ENCODE assay signal across 7 mouse cellular contexts in genomic region chr13:60175490-60176135, GRCm38 (mm10). TPM values are rescaled to one million over a fixed set of nuclear protein-coding genes. Genes with fewer than 3 reads are reported as not detected.
DNase-seq lines count a peak whose midpoint lies in the region; ATAC-seq and TF ChIP-seq lines count a peak whose summit lies in the region.

No protein-coding gene starts in this region.

- no peak for ATAC-seq in liver, embryonic 16.5 days (ENCODE audit: low read depth)

- H3K27ac ChIP-seq in spleen, adult 2 months (ENCODE audit: insufficient read depth, low read length): peak overlapping the region; percentile 28; the same call in 1 of the 2 replicates
- peak overlapping the region; percentile 77 for H3K27ac ChIP-seq in brown adipose tissue, adult 24 weeks (replicated peaks; ENCODE audit: low read depth, low read length)
- H3K27ac ChIP-seq in liver, embryonic 16.5 days (ENCODE audit: low read length): no peak overlapping the region
- H3K27ac ChIP-seq in small intestine, adult 2 months (ENCODE audit: insufficient read depth, low read depth, low read length): peak overlapping the region; percentile 56

- no peaks in the 10 kb centered on the region for H3K4me1 ChIP-seq in spleen, adult 2 months (ENCODE audit: control insufficient read depth, insufficient read depth, insufficient read length)
- H3K4me1 ChIP-seq in brown adipose tissue, adult 24 weeks (ENCODE audit: control insufficient read depth, insufficient read depth, insufficient read length, low read length): no peaks in the 10 kb centered on the region
- no peaks in the 10 kb centered on the region; the same call in 1 of the 2 replicates for H3K4me1 ChIP-seq in liver, embryonic 16.5 days (ENCODE audit: control insufficient read depth, low read depth, low read length)
- H3K4me1 ChIP-seq in small intestine, adult 2 months (ENCODE audit: control insufficient read depth, insufficient read depth, insufficient read length, low read length): peaks cover 3% of the 10 kb centered on the region; the same call in 1 of the 2 replicates

- DNase-seq in spleen, adult 2 months (ENCODE audit: low read depth in 1 of 2, low spot score in 2 of 2): no peak
- no peak for DNase-seq in spleen, postnatal 4 days (ENCODE audit: low spot score in 2 of 2)
- peak; percentile 43 for DNase-seq in gastrocnemius, postnatal 25 days
- peak; percentile 78 for DNase-seq in kidney, adult 18-20 months

- no peaks in the 10 kb centered on the region for H3K36me3 ChIP-seq in spleen, adult 2 months (ENCODE audit: control insufficient read depth, insufficient read depth, low read length)
- no peaks in the 10 kb centered on the region for H3K36me3 ChIP-seq in liver, embryonic 16.5 days (ENCODE audit: control insufficient read depth, insufficient read depth)
- H3K36me3 ChIP-seq in small intestine, adult 2 months (ENCODE audit: control insufficient read depth, insufficient read depth, low read length): no peaks in the 10 kb centered on the region

- peaks cover 12% of the 10 kb centered on the region for H3K27me3 ChIP-seq in spleen, adult 2 months (ENCODE audit: control insufficient read depth, insufficient read depth, low read length)
- H3K27me3 ChIP-seq in liver, embryonic 16.5 days (ENCODE audit: control insufficient read depth, insufficient read depth, low read depth, low read length): peaks cover 65% of the 10 kb centered on the region
- H3K27me3 ChIP-seq in small intestine, adult 2 months (ENCODE audit: control insufficient read depth, insufficient read depth, low read length): peaks cover 30% of the 10 kb centered on the region

- H3K4me3 ChIP-seq in spleen, adult 2 months (ENCODE audit: extremely low read depth, insufficient read depth, insufficient read length): peak overlapping the region; percentile 12; the same call in 1 of the 2 replicates
- H3K4me3 ChIP-seq in brown adipose tissue, adult 24 weeks (ENCODE audit: insufficient read depth, low read depth, low read length): peak overlapping the region; percentile 74
- peak overlapping the region; percentile 50 for H3K4me3 ChIP-seq in liver, embryonic 16.5 days (ENCODE audit: low read depth, low read length)
- peak overlapping the region; percentile 60 for H3K4me3 ChIP-seq in small intestine, adult 2 months (ENCODE audit: low read depth, low read length)

- no peaks in the 10 kb centered on the region for H3K9me3 ChIP-seq in liver, embryonic 16.5 days (replicated peaks; ENCODE audit: control insufficient read depth, low read length)

- H3K9ac ChIP-seq in liver, embryonic 16.5 days (ENCODE audit: low read depth, low read length): peak overlapping the region; percentile 34; the same call in 1 of the 2 replicates

- 3% methylated on average over 59 of the region's 59 CpGs for WGBS in spleen, adult 2 months
- WGBS in liver, embryonic 16.5 days (ENCODE audit: insufficient replicate concordance): 1% methylated on average over 59 of the region's 59 CpGs
- WGBS in small intestine, adult 2 months: 1% methylated on average over 59 of the region's 59 CpGs

- no peak for TF ChIP-seq CTCF in spleen, adult 2 months (IDR thresholded peaks at IDR 0.05; ENCODE audit: extremely low read depth, insufficient read depth, insufficient read length, insufficient replicate concordance)
- no peak for TF ChIP-seq CTCF in small intestine, adult 2 months (IDR thresholded peaks at IDR 0.05; ENCODE audit: extremely low read depth, insufficient read length, insufficient replicate concordance, low read depth, low read length)

- H3K4me2 ChIP-seq in liver, embryonic 16.5 days (ENCODE audit: low read depth, low read length): peak overlapping the region; percentile 63

- TF ChIP-seq POLR2A in spleen, adult 2 months (IDR thresholded peaks at IDR 0.05; ENCODE audit: low read depth, low read length): no peak
- no peak for TF ChIP-seq POLR2A in small intestine, adult 2 months (IDR thresholded peaks at IDR 0.05; ENCODE audit: low read depth, low read length)

RNA-seq across cellular contexts. Expression of gene Gas1, which starts 1.6 kb away (rescaled TPM):
- polyA plus RNA-seq in spleen, adult 2 months (2012; rRNA removed): 17.7 and 44.2 TPM in 2 replicates
- polyA plus RNA-seq in brown adipose tissue, adult 24 weeks (2012; ENCODE audit: insufficient read depth, insufficient read length, missing spikeins): 35.6 and 47.5 TPM in 2 replicates
- total RNA-seq in gastrocnemius, postnatal 25 days (2021): 10 to 100 TPM; 15.3 to 17.6 TPM
- polyA plus RNA-seq in liver, embryonic 16.5 days (2015; fragmentation: Nextera tagmentation; extraction: Ambion mirVana): 1.2 and 1.9 TPM in 2 replicates
- 61.6 and 63.6 TPM in 2 replicates for polyA plus RNA-seq in small intestine, adult 2 months (2012; rRNA removed)

Comparison
In these comparisons a context has a peak if more than half of its experiments do, and no peak if none do; other contexts are left out.
1. DNase-seq: peak in gastrocnemius, postnatal 25 days (single experiment) and kidney, adult 18-20 months (single experiment); none in spleen, adult 2 months (0 of 2) and spleen, postnatal 4 days (0 of 2).
2. H3K4me3 ChIP-seq: peak in every context shown above with its lines; median percentile 74 in brown adipose tissue, adult 24 weeks; 60 in small intestine, adult 2 months; 50 in liver, embryonic 16.5 days; 12 in spleen, adult 2 months.